Mouse (Mus musculus) cerebellum, adult 2 months (tissue): ENCODE results near the gene Lmod1.

Experiments
- CTCF ChIP-seq: fragments of 200-500 bp; IDR thresholded peaks from 2 replicates; pipeline ENCODE4 v1.5.1; 2011; ENCODE audit warnings: low read depth, mild to moderate bottlenecking, control low read depth, low read length, moderate library complexity, borderline replicate concordance; ENCODE audit not compliant: insufficient read depth
- POLR2A ChIP-seq: fragments of 200-500 bp; IDR thresholded peaks from 2 replicates; pipeline ENCODE4 v1.6.1; 2011; ENCODE audit warnings: low read length, control low read depth, borderline replicate concordance; ENCODE audit not compliant: insufficient read depth

- no peak for TF ChIP-seq CTCF
- TF ChIP-seq POLR2A = no peak
Observed at GRCm38 (mm10) chr1:135346891-135347290, 22.3 kb downstream of the Lmod1 start.
